Mouse (Mus musculus) lung, adult 2 months (tissue): ENCODE results near the gene Nod1.

ENCODE experiments used
- CTCF ChIP-seq: fragments of 200-500 bp; IDR thresholded peaks from 2 replicates; pipeline ENCODE4 v1.5.1; 2011; ENCODE audit warnings: mild to moderate bottlenecking, low read length, control low read depth; ENCODE audit not compliant: insufficient read depth
- POLR2A ChIP-seq: fragments of 200-500 bp; IDR thresholded peaks from 2 replicates; pipeline ENCODE4 v1.6.1; 2011; ENCODE audit warnings: low read depth, mild to moderate bottlenecking, control low read depth, low read length, borderline replicate concordance; ENCODE audit errors: extremely low read depth

DNA sequence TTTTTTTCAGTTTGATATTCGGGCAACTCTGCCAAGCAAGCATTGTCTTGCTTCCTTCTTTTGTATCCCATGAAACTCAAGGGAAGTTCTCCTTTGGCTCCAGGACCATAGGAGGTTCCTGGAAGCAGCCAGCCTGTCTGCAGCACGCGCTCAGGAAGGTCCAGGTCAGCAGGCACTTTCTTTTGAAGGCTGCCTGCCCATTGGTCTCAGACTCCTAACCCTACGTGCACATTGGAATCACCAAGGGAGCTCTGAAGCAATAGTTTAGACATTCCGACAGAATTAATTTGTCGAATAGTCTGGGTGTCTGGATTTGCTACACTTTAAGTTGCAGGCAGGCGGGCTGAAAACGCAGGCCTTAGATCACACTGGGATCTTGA, 691 bp downstream of the Nod1 start:
- TF ChIP-seq POLR2A: peak; percentile 29; the same call in 1 of the 2 replicates
- no peak for TF ChIP-seq CTCF
